In the genomic region with DNA sequence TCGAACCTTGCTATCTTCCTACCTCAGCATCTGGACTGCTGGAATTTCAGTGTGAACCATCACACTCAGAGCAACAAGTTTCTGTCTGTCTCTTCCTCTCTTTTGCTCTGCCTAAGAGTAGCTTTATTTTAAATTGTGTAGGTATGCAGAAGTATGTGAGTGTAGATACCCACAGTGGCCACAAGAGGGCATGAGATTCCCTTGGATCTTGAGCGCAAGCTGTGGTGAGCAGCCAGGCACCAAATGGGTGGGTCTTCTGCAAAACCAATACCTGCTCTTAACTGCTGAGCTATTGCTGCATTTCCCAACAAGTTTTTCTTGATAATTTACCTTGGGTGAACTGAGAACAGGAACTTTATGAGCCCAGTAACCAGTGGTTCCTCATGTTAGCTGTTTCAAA, we compare ENCODE assay signal across 10 mouse cellular contexts. TPM values are rescaled to one million over a fixed set of nuclear protein-coding genes. Genes with fewer than 3 reads are reported as not detected.
DNase-seq lines count a peak whose midpoint lies in the region; ATAC-seq and TF ChIP-seq lines count a peak whose summit lies in the region.
"Had no signal": no experiment of that assay in that cellular context is flagged by ENCODE, and none has a peak within 500 bp of the region (broad histone marks: within the 10 kb centered on the region; RNA-seq: fewer than 3 reads in every experiment).

No protein-coding gene starts in this region.

- TF ChIP-seq POLR2A in MEL (IDR thresholded peaks at IDR 0.05; ENCODE audit: control insufficient read depth in 1 of 2, insufficient read depth in 1 of 2, low read depth in 1 of 2, low read length in 2 of 2, poor library complexity in 1 of 2), result no peak

- H3K4me2 ChIP-seq in hindbrain, embryonic 14.5 days (replicated peaks), result no peak overlapping the region
- no peak overlapping the region for H3K4me2 ChIP-seq in hindbrain, embryonic 13.5 days
- H3K4me2 ChIP-seq in liver, embryonic 11.5 days, result no peak overlapping the region
- H3K4me2 ChIP-seq: limb, embryonic 15.5 days had no signal

- TF ChIP-seq CTCF in MEL (IDR thresholded peaks at IDR 0.05 in 2 of 3, conservative IDR thresholded peaks at IDR 0.05 in 1 of 3; ENCODE audit: control insufficient read depth in 1 of 3, insufficient read depth in 1 of 3, low read depth in 2 of 3, low read length in 3 of 3, poor library complexity in 1 of 3, severe bottlenecking in 1 of 3), result peak; percentile 79 to 92 (median 81)

- WGBS in hindbrain, embryonic 14.5 days, result 76% methylated on average over 2 of the region's 2 CpGs
- WGBS in hindbrain, embryonic 13.5 days, result 66% methylated on average over 2 of the region's 2 CpGs
- 51% methylated on average over 2 of the region's 2 CpGs for WGBS in liver, embryonic 11.5 days

- no peaks in the 10 kb centered on the region for H3K4me1 ChIP-seq in hindbrain, embryonic 14.5 days (replicated peaks; ENCODE audit: control insufficient read depth, insufficient read depth, low read length)
- no peaks in the 10 kb centered on the region for H3K4me1 ChIP-seq in hindbrain, embryonic 13.5 days (replicated peaks)
- peaks cover 0 to 9% of the 10 kb centered on the region in 2 experiments; a peak in 1 of 4 replicates for H3K4me1 ChIP-seq in MEL (ENCODE audit: control insufficient read depth in 1 of 2, insufficient read depth in 2 of 2, low read length in 2 of 2)
- H3K4me1 ChIP-seq in liver, embryonic 11.5 days (replicated peaks; ENCODE audit: control insufficient read depth, insufficient read depth, low read length), result peaks cover 6% of the 10 kb centered on the region
- H3K4me1 ChIP-seq: limb, embryonic 15.5 days had no signal

- H3K79me2 ChIP-seq in MEL (ENCODE audit: control insufficient read depth, insufficient read depth, low read length, poor library complexity), result no peaks in the 10 kb centered on the region

- no peak overlapping the region for H3K27ac ChIP-seq in hindbrain, embryonic 14.5 days
- H3K27ac ChIP-seq in hindbrain, embryonic 13.5 days, result no peak overlapping the region
- no peak overlapping the region; the same call in 1 of the 2 replicates for H3K27ac ChIP-seq in MEL (ENCODE audit: control insufficient read depth, low read depth, low read length)
- no peak overlapping the region; the same call in 1 of the 2 replicates for H3K27ac ChIP-seq in liver, embryonic 11.5 days (ENCODE audit: low read depth, low read length)
- H3K27ac ChIP-seq: limb, embryonic 15.5 days had no signal

- peak; percentile 91 for TF ChIP-seq RAD21 in MEL (IDR thresholded peaks at IDR 0.05; ENCODE audit: low read depth, low read length)

- DNase-seq in hindbrain, embryonic 14.5 days (ENCODE audit: low spot score), result peak; percentile 69
- DNase-seq in A20 (ENCODE audit: low read depth, low spot score), result peak; percentile 85
- peak; percentile 89 for DNase-seq in MEL (ENCODE audit: low read depth, low spot score)
- peak; percentile 23 for DNase-seq in embryo, embryonic 11.5 days (ENCODE audit: low read depth, low spot score)
- no peak for DNase-seq in liver, embryonic 11.5 days (ENCODE audit: low spot score)
- DNase-seq in spleen, postnatal 10 days (ENCODE audit: low spot score in 2 of 2), result peak; percentile 12 to 49

- H3K36me3 ChIP-seq in hindbrain, embryonic 14.5 days (replicated peaks; ENCODE audit: control insufficient read depth, insufficient read depth), result no peaks in the 10 kb centered on the region
- no peaks in the 10 kb centered on the region for H3K36me3 ChIP-seq in hindbrain, embryonic 13.5 days
- H3K36me3 ChIP-seq in MEL (ENCODE audit: control insufficient read depth in 1 of 2, insufficient read depth in 2 of 2, low read length in 2 of 2), result 0 out of 4 replicates have a peak, but pooled peaks cover 0 to 5% of the 10 kb centered on the region in 2 experiments
- H3K36me3 ChIP-seq in liver, embryonic 11.5 days (ENCODE audit: control insufficient read depth, insufficient read depth, low read length), result no peaks in the 10 kb centered on the region
- H3K36me3 ChIP-seq: limb, embryonic 15.5 days had no signal

- H3K4me3 ChIP-seq in hindbrain, embryonic 14.5 days (replicated peaks; ENCODE audit: low read length), result no peak overlapping the region
- no peak overlapping the region for H3K4me3 ChIP-seq in hindbrain, embryonic 13.5 days
- peak overlapping the region; percentile 50 to 74 for H3K4me3 ChIP-seq in MEL (ENCODE audit: control insufficient read depth in 1 of 2, insufficient read depth in 1 of 2, low read depth in 2 of 2, low read length in 2 of 2)
- H3K4me3 ChIP-seq in liver, embryonic 11.5 days (ENCODE audit: low read depth, low read length), result no peak overlapping the region
- H3K4me3 ChIP-seq: erythroblast, embryonic 14.5 days; limb, embryonic 15.5 days had no signal

- H3K9ac ChIP-seq in hindbrain, embryonic 14.5 days, result no peak overlapping the region
- H3K9ac ChIP-seq in hindbrain, embryonic 13.5 days, result no peak overlapping the region
- peak overlapping the region; percentile 39 for H3K9ac ChIP-seq in MEL (ENCODE audit: control insufficient read depth, low read depth, low read length, poor library complexity, severe bottlenecking)
- H3K9ac ChIP-seq in liver, embryonic 11.5 days (ENCODE audit: low read depth, low read length), result no peak overlapping the region
- H3K9ac ChIP-seq: limb, embryonic 15.5 days had no signal

- H3K9me3 ChIP-seq in hindbrain, embryonic 14.5 days (ENCODE audit: control insufficient read depth, low read length), result no peaks in the 10 kb centered on the region
- H3K9me3 ChIP-seq in hindbrain, embryonic 13.5 days, result no peaks in the 10 kb centered on the region
- no peaks in the 10 kb centered on the region for H3K9me3 ChIP-seq in MEL (replicated peaks; ENCODE audit: insufficient read depth, low read length)
- no peaks in the 10 kb centered on the region for H3K9me3 ChIP-seq in liver, embryonic 11.5 days (ENCODE audit: control insufficient read depth, low read length)
- H3K9me3 ChIP-seq: limb, embryonic 15.5 days had no signal

- no peak for TF ChIP-seq EP300 in MEL (IDR thresholded peaks at IDR 0.05; ENCODE audit: low read depth in 1 of 2, low read length in 2 of 2)

- no peak for ATAC-seq in hindbrain, embryonic 14.5 days (ENCODE audit: low FRiP score)
- ATAC-seq in hindbrain, embryonic 13.5 days (ENCODE audit: low FRiP score), result no peak
- peak; percentile 57 for ATAC-seq in liver, embryonic 11.5 days (replicated peaks; ENCODE audit: low FRiP score)
- no peak for ATAC-seq in cerebellum, adult (ENCODE audit: insufficient number of reproducible peaks, low FRiP score, low TSS enrichment)

- H3K27me3 ChIP-seq in hindbrain, embryonic 14.5 days (ENCODE audit: control insufficient read depth, insufficient read depth, low read length), result no peaks in the 10 kb centered on the region
- no peaks in the 10 kb centered on the region for H3K27me3 ChIP-seq in hindbrain, embryonic 13.5 days
- peaks cover 0 to under 1% of the 10 kb centered on the region in 2 experiments; a peak in 2 of 4 replicates for H3K27me3 ChIP-seq in MEL (ENCODE audit: control insufficient read depth in 1 of 2, insufficient read depth in 2 of 2, low read length in 2 of 2)
- H3K27me3 ChIP-seq in liver, embryonic 11.5 days (replicated peaks; ENCODE audit: control insufficient read depth, insufficient read depth, low read length), result no peaks in the 10 kb centered on the region
- H3K27me3 ChIP-seq: limb, embryonic 15.5 days had no signal

TF ChIP-seq in MEL, 35 proteins besides CTCF, POLR2A, EP300 and RAD21:
- TF ChIP-seq ZC3H11A (IDR thresholded peaks at IDR 0.05; ENCODE audit: low read depth, low read length) (peak; percentile 87), MEF2A (IDR thresholded peaks at IDR 0.05; ENCODE audit: extremely low read depth, insufficient replicate concordance, low read depth, low read length, poor library complexity, severe bottlenecking) (no peak), SMC3 (IDR thresholded peaks at IDR 0.05; ENCODE audit: low read depth, low read length) (peak; percentile 91), MXI1 (IDR thresholded peaks at IDR 0.05; ENCODE audit: low read depth, low read length) (0 out of 2 replicates have a peak, but pooled peaks have one; percentile 5)

RNA-seq across cellular contexts. Expression of gene Mphosph6, which starts 29.6 kb away (rescaled TPM):
- polyA plus RNA-seq in hindbrain, embryonic 14.5 days (2014; fragmentation: Nextera tagmentation; extraction: Ambion mirVana), result 28.1 and 30.8 TPM in 2 replicates
- polyA plus RNA-seq in hindbrain, embryonic 13.5 days (2015; fragmentation: Nextera tagmentation; extraction: Ambion mirVana), result 36.4 and 37.5 TPM in 2 replicates
- 54.5 and 67.8 TPM in 2 replicates for total RNA-seq in MEL (2012; rRNA removed)
- 10 to 100 TPM in 1 of 2 experiments, not detected in 1; 98.8 TPM for polyA plus RNA-seq in MEL (2012; ENCODE audit: insufficient read depth in 1 of 2, insufficient read length in 2 of 2, low read depth in 1 of 2, low replicate concordance in 2 of 2, missing spikeins in 1 of 2)
- 83.7 and 89.8 TPM in 2 replicates for polyA plus RNA-seq in liver, embryonic 11.5 days (2014; fragmentation: Nextera tagmentation; extraction: Ambion mirVana)

Comparison
In these comparisons a context has a peak if more than half of its experiments do, and no peak if none do; other contexts are left out.
1. H3K4me3 ChIP-seq: peak in MEL (2 of 2); none in hindbrain, embryonic 14.5 days (single experiment), hindbrain, embryonic 13.5 days (single experiment) and liver, embryonic 11.5 days (single experiment).